ENCODE assay signal across 8 mouse cellular contexts in genomic region chr11:59948401-59948767, GRCm38 (mm10). TPM values are rescaled to one million over a fixed set of nuclear protein-coding genes. Genes with fewer than 3 reads are reported as not detected.
DNase-seq lines count a peak whose midpoint lies in the region; ATAC-seq and TF ChIP-seq lines count a peak whose summit lies in the region.

No protein-coding gene starts in this region.

- H3K9ac ChIP-seq in embryonic facial prominence, embryonic 12.5 days = peak overlapping the region; percentile 95
- H3K9ac ChIP-seq in limb, embryonic 11.5 days (ENCODE audit: low read length) = peak overlapping the region; percentile 85
- H3K9ac ChIP-seq in midbrain, postnatal 0 days (replicated peaks; ENCODE audit: low read length, poor library complexity, severe bottlenecking) = peak overlapping the region; percentile 87

- H3K4me3 ChIP-seq in embryonic facial prominence, embryonic 12.5 days = peak overlapping the region; percentile 93
- peak overlapping the region; percentile 86 for H3K4me3 ChIP-seq in limb, embryonic 11.5 days (ENCODE audit: low read depth, low read length)
- peak overlapping the region; percentile 85 for H3K4me3 ChIP-seq in midbrain, postnatal 0 days (ENCODE audit: low read depth, low read length)

- no peak for TF ChIP-seq CTCF in midbrain, postnatal 0 days (IDR thresholded peaks at IDR 0.05)

- peak overlapping the region; percentile 85 for H3K4me2 ChIP-seq in embryonic facial prominence, embryonic 12.5 days (replicated peaks)
- peak overlapping the region; percentile 83 for H3K4me2 ChIP-seq in limb, embryonic 11.5 days (ENCODE audit: low read depth, severe bottlenecking)
- H3K4me2 ChIP-seq in midbrain, postnatal 0 days (ENCODE audit: low read depth, low read length, poor library complexity, severe bottlenecking) = peak overlapping the region; percentile 85

- DNase-seq in frontal cortex, postnatal 36 days (ENCODE audit: low spot score in 2 of 2) = no peak
- peak; percentile 38 for DNase-seq in 3T3-L1 (ENCODE audit: low read depth, low spot score)
- DNase-seq in limb, embryonic 11.5 days (ENCODE audit: low spot score) = no peak
- DNase-seq in midbrain, postnatal 0 days (ENCODE audit: low spot score) = peak; percentile 26
- no peak for DNase-seq in cerebellum, postnatal 36 days
- no peak for DNase-seq in layer of hippocampus, adult 11-12 months (ENCODE audit: low spot score)

- peak; percentile 53; the same call in 1 of the 2 replicates for ATAC-seq in frontal cortex, adult (ENCODE audit: low TSS enrichment)
- peak; percentile 12; the same call in 1 of the 2 replicates for ATAC-seq in embryonic facial prominence, embryonic 12.5 days (ENCODE audit: insufficient number of reproducible peaks, insufficient read depth, low FRiP score, low TSS enrichment)
- ATAC-seq in limb, embryonic 11.5 days (ENCODE audit: insufficient number of reproducible peaks, low FRiP score, low TSS enrichment, low read depth) = peak; percentile 26; the same call in 1 of the 2 replicates
- peak; percentile 45; the same call in 1 of the 2 replicates for ATAC-seq in midbrain, postnatal 0 days (ENCODE audit: low FRiP score)

- 3% methylated on average over 16 of the region's 16 CpGs for WGBS in embryonic facial prominence, embryonic 12.5 days
- WGBS in limb, embryonic 11.5 days = 4% methylated on average over 16 of the region's 16 CpGs
- 2% methylated on average over 16 of the region's 16 CpGs for WGBS in midbrain, postnatal 0 days

- no peaks in the 10 kb centered on the region for H3K27me3 ChIP-seq in embryonic facial prominence, embryonic 12.5 days
- no peaks in the 10 kb centered on the region for H3K27me3 ChIP-seq in limb, embryonic 11.5 days (ENCODE audit: control insufficient read depth, insufficient read depth, low read length)
- no peaks in the 10 kb centered on the region for H3K27me3 ChIP-seq in midbrain, postnatal 0 days (ENCODE audit: insufficient read depth, low read length)

- H3K36me3 ChIP-seq in embryonic facial prominence, embryonic 12.5 days = no peaks in the 10 kb centered on the region
- H3K36me3 ChIP-seq in limb, embryonic 11.5 days (ENCODE audit: control insufficient read depth, insufficient read depth, low read length) = no peaks in the 10 kb centered on the region
- H3K36me3 ChIP-seq in midbrain, postnatal 0 days (ENCODE audit: insufficient read depth, low read length) = no peaks in the 10 kb centered on the region

- H3K4me1 ChIP-seq in embryonic facial prominence, embryonic 12.5 days = peaks cover 11% of the 10 kb centered on the region
- no peaks in the 10 kb centered on the region for H3K4me1 ChIP-seq in limb, embryonic 11.5 days (ENCODE audit: control insufficient read depth, insufficient read depth, low read length)
- peaks cover 11% of the 10 kb centered on the region for H3K4me1 ChIP-seq in midbrain, postnatal 0 days (ENCODE audit: insufficient read depth, low read length)

- H3K9me3 ChIP-seq in embryonic facial prominence, embryonic 12.5 days = no peaks in the 10 kb centered on the region
- H3K9me3 ChIP-seq in limb, embryonic 11.5 days (ENCODE audit: control insufficient read depth, low read length) = no peaks in the 10 kb centered on the region
- H3K9me3 ChIP-seq in midbrain, postnatal 0 days (ENCODE audit: low read length) = no peaks in the 10 kb centered on the region

- peak overlapping the region; percentile 77 for H3K27ac ChIP-seq in embryonic facial prominence, embryonic 12.5 days
- no peak overlapping the region for H3K27ac ChIP-seq in limb, embryonic 11.5 days (replicated peaks; ENCODE audit: low read depth, low read length)
- peak overlapping the region; percentile 79 for H3K27ac ChIP-seq in midbrain, postnatal 0 days (ENCODE audit: low read depth, low read length)

RNA-seq across cellular contexts. Expression of gene Med9, which starts 0.4 kb away (rescaled TPM):
- polyA plus RNA-seq in embryonic facial prominence, embryonic 12.5 days (2016; fragmentation: Nextera tagmentation; extraction: Ambion mirVana) = 36.7 and 38.9 TPM in 2 replicates
- polyA plus RNA-seq in limb, embryonic 11.5 days (2014; fragmentation: Nextera tagmentation; extraction: Ambion mirVana) = 44.9 and 45.5 TPM in 2 replicates
- total RNA-seq in midbrain, postnatal 0 days (2014; rRNA removed) = 26.3 and 28.7 TPM in 2 replicates
- polyA plus RNA-seq in midbrain, postnatal 0 days (2015; fragmentation: Nextera tagmentation; extraction: Ambion mirVana) = 32.0 and 34.8 TPM in 2 replicates

RNA-seq across cellular contexts. Expression of gene Rasd1, which starts 16.4 kb away (rescaled TPM):
- 2.6 and 3.2 TPM in 2 replicates for polyA plus RNA-seq in embryonic facial prominence, embryonic 12.5 days (2016; fragmentation: Nextera tagmentation; extraction: Ambion mirVana)
- polyA plus RNA-seq in limb, embryonic 11.5 days (2014; fragmentation: Nextera tagmentation; extraction: Ambion mirVana) = 1.1 and 1.2 TPM in 2 replicates
- 0.47 and 1.2 TPM in 2 replicates for total RNA-seq in midbrain, postnatal 0 days (2014; rRNA removed)
- polyA plus RNA-seq in midbrain, postnatal 0 days (2015; fragmentation: Nextera tagmentation; extraction: Ambion mirVana) = 2.6 and 3.6 TPM in 2 replicates

Comparison
In these comparisons a context has a peak if more than half of its experiments do, and no peak if none do; other contexts are left out.
1. DNase-seq: peak in 3T3-L1 (single experiment) and midbrain, postnatal 0 days (single experiment); none in frontal cortex, postnatal 36 days (0 of 2), limb, embryonic 11.5 days (single experiment), cerebellum, postnatal 36 days (0 of 2) and layer of hippocampus, adult 11-12 months (single experiment).
2. Peak in every context shown above with its lines, with median percentiles within 50 percentile points of each other: ATAC-seq, H3K4me2 ChIP-seq, H3K4me3 ChIP-seq and H3K9ac ChIP-seq.